Mouse (Mus musculus): ENCODE results near the gene Arnt. TPM values are rescaled to one million over a fixed set of nuclear protein-coding genes. Genes with fewer than 3 reads are reported as not detected.
A peak's percentile ranks its signal among the peaks of the same experiment; 100 is the strongest.

The Arnt gene
- total RNA-seq, 1 experiment, result 25.1 TPM

DNA sequence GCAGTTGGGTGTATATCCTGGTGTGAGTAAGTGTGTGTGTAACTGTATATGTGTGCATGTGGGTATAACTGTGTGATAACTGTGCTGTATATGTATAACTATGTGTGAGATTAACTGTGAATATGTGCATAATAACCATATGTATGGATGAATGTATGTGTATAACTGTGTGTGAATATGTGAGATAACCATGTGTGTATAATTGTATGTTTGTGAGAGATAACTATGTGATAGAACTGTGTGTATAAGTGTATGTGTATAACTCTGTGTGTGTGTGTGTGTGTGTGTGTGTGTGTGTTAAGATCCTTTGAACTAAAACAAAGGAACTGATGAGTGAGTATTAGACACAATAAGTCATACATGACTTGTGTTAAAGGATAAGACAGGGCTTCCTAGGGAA, 91.9 kb downstream of the Arnt start:
- TF ChIP-seq MAFK (IDR thresholded peaks at IDR 0.05; ENCODE audit: insufficient read depth, low read depth, low read length) (no peak), ZC3H11A (IDR thresholded peaks at IDR 0.05; ENCODE audit: borderline replicate concordance, low read depth, low read length) (no peak), HCFC1 (IDR thresholded peaks at IDR 0.05; ENCODE audit: borderline replicate concordance, insufficient read depth, low read length) (no peak), ZNF384 (IDR thresholded peaks at IDR 0.05; ENCODE audit: low read depth, low read length) (no peak), CHD2 (IDR thresholded peaks at IDR 0.05; ENCODE audit: low read depth, low read length) (no peak)
- Histone ChIP-seq H3K4me1 (ENCODE audit: control insufficient read depth in 2 of 2, insufficient read depth in 2 of 2, low read length in 2 of 2, poor library complexity in 1 of 2) (peaks cover 3 to 4% of the 10 kb centered on the region in 2 experiments; a peak in 2 of 4 replicates), H3K9me3 (ENCODE audit: control insufficient read depth, insufficient read depth, low read depth, low read length) (no peaks in the 10 kb centered on the region), H3K36me3 (ENCODE audit: control insufficient read depth, insufficient read depth, low read length, poor library complexity, severe bottlenecking) (no peaks in the 10 kb centered on the region), H3K27ac (ENCODE audit: insufficient read depth, low read depth, low read length, poor library complexity, severe bottlenecking) (no peak overlapping the region), H3K9ac (ENCODE audit: insufficient read depth, low read depth, low read length, poor library complexity, severe bottlenecking) (no peak overlapping the region), H3K4me3 (ENCODE audit: insufficient read depth in 1 of 2, low read depth in 1 of 2, low read length in 2 of 2, poor library complexity in 1 of 2, severe bottlenecking in 1 of 2) (no peak overlapping the region)
- in situ Hi-C loops (cut with MboI; ENCODE audit: low sequenced_read_pairs in 2 of 2, unreplicated experiment in 2 of 2), result no loop called here
- no peak for DNase-seq (ENCODE audit: low read depth, low spot score)

DNA sequence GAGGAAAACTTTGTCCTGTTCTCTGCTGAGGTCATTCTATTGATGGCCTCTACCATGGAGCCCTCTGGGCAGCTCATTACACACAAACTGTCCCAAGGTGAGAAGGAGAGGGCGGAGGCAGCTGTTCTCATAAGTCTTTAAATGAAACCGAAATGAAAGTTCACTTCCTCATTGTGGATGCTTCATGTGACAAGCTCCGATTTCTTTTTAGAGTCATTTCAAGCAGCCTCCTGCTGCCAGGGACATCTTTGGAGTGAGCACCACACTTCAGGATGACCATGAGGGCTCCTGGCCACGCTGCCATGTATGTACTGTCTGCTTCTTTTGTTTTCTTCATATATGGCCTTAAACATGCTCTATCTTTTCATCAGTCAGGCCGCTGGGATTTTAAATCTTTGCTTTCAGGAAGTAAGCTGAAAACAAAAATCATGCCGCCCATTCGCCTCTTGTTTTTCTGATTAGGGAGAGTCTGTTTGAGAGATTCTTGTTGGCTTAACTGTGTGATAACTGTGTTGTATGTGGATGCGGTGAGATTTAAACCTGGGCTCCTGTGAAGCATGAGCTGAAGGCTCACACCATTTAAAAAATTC, 92.5 kb downstream of the Arnt start, which contains the start of gene Ctss:
Ctss (plus strand) TSS at position 165 of the 590 bp plus-strand sequence.
- in situ Hi-C loops (cut with MboI; ENCODE audit: low sequenced_read_pairs in 2 of 2, unreplicated experiment in 2 of 2), result no loop called here
- no peak within 1 kb of the TSS for H3K9ac ChIP-seq (ENCODE audit: insufficient read depth, low read depth, low read length, poor library complexity, severe bottlenecking)
- TF ChIP-seq MAFK (IDR thresholded peaks at IDR 0.05; ENCODE audit: insufficient read depth, low read depth, low read length), result no peak
- no peak for TF ChIP-seq CHD2 (IDR thresholded peaks at IDR 0.05; ENCODE audit: low read depth, low read length)
- no peak for TF ChIP-seq ZC3H11A (IDR thresholded peaks at IDR 0.05; ENCODE audit: borderline replicate concordance, low read depth, low read length)
- TF ChIP-seq ZNF384 (IDR thresholded peaks at IDR 0.05; ENCODE audit: low read depth, low read length), result no peak
- TF ChIP-seq HCFC1 (IDR thresholded peaks at IDR 0.05; ENCODE audit: borderline replicate concordance, insufficient read depth, low read length), result no peak
- no peaks in the 10 kb centered on the region for H3K9me3 ChIP-seq (ENCODE audit: control insufficient read depth, insufficient read depth, low read depth, low read length)
- no peaks in the 10 kb centered on the region for H3K36me3 ChIP-seq (ENCODE audit: control insufficient read depth, insufficient read depth, low read length, poor library complexity, severe bottlenecking)
- peaks cover 3% of the 10 kb centered on the region in 2 experiments; a peak in 1 of 4 replicates for H3K4me1 ChIP-seq (ENCODE audit: control insufficient read depth in 2 of 2, insufficient read depth in 2 of 2, low read length in 2 of 2, poor library complexity in 1 of 2)
- no peak within 1 kb of the TSS for H3K27ac ChIP-seq (ENCODE audit: insufficient read depth, low read depth, low read length, poor library complexity, severe bottlenecking)
- DNase-seq (ENCODE audit: low read depth, low spot score), result no peak
- H3K4me3 ChIP-seq (ENCODE audit: insufficient read depth in 1 of 2, low read depth in 1 of 2, low read length in 2 of 2, poor library complexity in 1 of 2, severe bottlenecking in 1 of 2), result no peak within 1 kb of the TSS

DNA sequence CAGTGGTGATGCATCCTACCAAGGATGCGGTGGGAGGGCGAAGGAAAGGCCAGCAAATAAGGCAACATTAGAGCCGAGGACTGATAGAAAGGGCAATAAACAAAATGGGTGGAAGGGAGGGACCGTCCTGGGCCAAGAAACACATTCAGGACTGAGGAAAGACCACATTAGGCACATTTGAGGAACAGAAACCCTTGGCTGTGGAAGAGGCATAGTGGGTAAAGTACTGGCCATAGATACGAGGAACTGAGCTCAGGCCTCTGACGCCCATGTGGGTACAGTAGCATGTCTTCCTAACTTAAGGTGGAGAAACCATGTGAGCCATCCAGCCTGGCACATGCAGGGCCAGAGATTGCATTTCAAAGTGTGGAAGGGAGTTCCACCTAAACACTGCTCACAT, 95.6 kb downstream of the Arnt start:
- Histone ChIP-seq H3K9ac (ENCODE audit: insufficient read depth, low read depth, low read length, poor library complexity, severe bottlenecking) (no peak overlapping the region), H3K4me1 (ENCODE audit: control insufficient read depth in 2 of 2, insufficient read depth in 2 of 2, low read length in 2 of 2, poor library complexity in 1 of 2) (no peaks in the 10 kb centered on the region), H3K9me3 (ENCODE audit: control insufficient read depth, insufficient read depth, low read depth, low read length) (no peaks in the 10 kb centered on the region), H3K4me3 (ENCODE audit: insufficient read depth in 1 of 2, low read depth in 1 of 2, low read length in 2 of 2, poor library complexity in 1 of 2, severe bottlenecking in 1 of 2) (no peak overlapping the region), H3K36me3 (ENCODE audit: control insufficient read depth, insufficient read depth, low read length, poor library complexity, severe bottlenecking) (no peaks in the 10 kb centered on the region), H3K27ac (ENCODE audit: insufficient read depth, low read depth, low read length, poor library complexity, severe bottlenecking) (no peak overlapping the region)
- in situ Hi-C loops (cut with MboI; ENCODE audit: low sequenced_read_pairs in 2 of 2, unreplicated experiment in 2 of 2), result no loop called here
- TF ChIP-seq ZNF384 (IDR thresholded peaks at IDR 0.05; ENCODE audit: low read depth, low read length) (no peak), CHD2 (IDR thresholded peaks at IDR 0.05; ENCODE audit: low read depth, low read length) (no peak), MAFK (IDR thresholded peaks at IDR 0.05; ENCODE audit: insufficient read depth, low read depth, low read length) (no peak), ZC3H11A (IDR thresholded peaks at IDR 0.05; ENCODE audit: borderline replicate concordance, low read depth, low read length) (no peak), HCFC1 (IDR thresholded peaks at IDR 0.05; ENCODE audit: borderline replicate concordance, insufficient read depth, low read length) (no peak)
- no peak for DNase-seq (ENCODE audit: low read depth, low spot score)

DNA sequence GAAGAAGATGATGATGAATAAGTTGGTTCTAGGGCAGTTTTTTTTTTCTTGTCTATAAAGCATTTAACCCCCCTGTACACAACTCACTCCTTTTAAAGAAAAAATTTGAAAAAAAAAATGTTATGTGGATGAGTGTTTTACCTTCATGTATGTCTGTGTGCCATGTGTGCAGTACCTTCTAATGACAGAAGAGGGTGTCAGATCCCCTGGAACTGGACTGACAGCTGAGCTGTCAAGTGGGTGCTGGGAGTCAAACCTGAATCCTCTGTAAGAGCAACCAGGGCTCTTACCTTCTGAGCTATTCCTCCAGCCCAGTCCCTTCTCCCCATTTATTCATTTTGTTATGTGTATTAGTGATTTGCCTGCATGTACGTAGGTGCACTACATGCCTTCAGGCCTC, 96.8 kb downstream of the Arnt start:
- Histone ChIP-seq H3K4me1 (ENCODE audit: control insufficient read depth in 2 of 2, insufficient read depth in 2 of 2, low read length in 2 of 2, poor library complexity in 1 of 2) (no peaks in the 10 kb centered on the region), H3K9ac (ENCODE audit: insufficient read depth, low read depth, low read length, poor library complexity, severe bottlenecking) (no peak overlapping the region), H3K4me3 (ENCODE audit: insufficient read depth in 1 of 2, low read depth in 1 of 2, low read length in 2 of 2, poor library complexity in 1 of 2, severe bottlenecking in 1 of 2) (no peak overlapping the region), H3K27ac (ENCODE audit: insufficient read depth, low read depth, low read length, poor library complexity, severe bottlenecking) (no peak overlapping the region), H3K36me3 (ENCODE audit: control insufficient read depth, insufficient read depth, low read length, poor library complexity, severe bottlenecking) (no peaks in the 10 kb centered on the region), H3K9me3 (ENCODE audit: control insufficient read depth, insufficient read depth, low read depth, low read length) (no peaks in the 10 kb centered on the region)
- in situ Hi-C loops (cut with MboI; ENCODE audit: low sequenced_read_pairs in 2 of 2, unreplicated experiment in 2 of 2), result no loop called here
- TF ChIP-seq HCFC1 (IDR thresholded peaks at IDR 0.05; ENCODE audit: borderline replicate concordance, insufficient read depth, low read length) (no peak), ZNF384 (IDR thresholded peaks at IDR 0.05; ENCODE audit: low read depth, low read length) (no peak), ZC3H11A (IDR thresholded peaks at IDR 0.05; ENCODE audit: borderline replicate concordance, low read depth, low read length) (peak; percentile 44; the same call in 1 of the 2 replicates), MAFK (IDR thresholded peaks at IDR 0.05; ENCODE audit: insufficient read depth, low read depth, low read length) (no peak), CHD2 (IDR thresholded peaks at IDR 0.05; ENCODE audit: low read depth, low read length) (no peak)
- no peak for DNase-seq (ENCODE audit: low read depth, low spot score)

Measured in ES-E14 (cell line).